Mouse (Mus musculus) lung, embryonic 16.5 days (tissue): Measurements from ENCODE around the gene Kank1. TPM values are rescaled to one million over a fixed set of nuclear protein-coding genes. Genes with fewer than 3 reads are reported as not detected.

Source experiments
- ATAC-seq: fragments of 200-750 bp; cut with Nextera tagmentation; 2 replicates; pipeline ENCODE4 v1.8.0; 2017; ENCODE audit warnings: low read depth, mild to moderate bottlenecking, moderate library complexity
- H3K27ac ChIP-seq: fragments of 300-500 bp; sonication (generic); 2 replicates; pipeline ENCODE4 v1.5.1; 2014; ENCODE audit warnings: mild to moderate bottlenecking, control low read depth, low read length
- H3K27me3 ChIP-seq: fragments of 300-500 bp; sonication (generic); 2 replicates; pipeline ENCODE4 v1.6.1; 2014; ENCODE audit warnings: low read depth, low read length, mixed read lengths; ENCODE audit not compliant: control insufficient read depth, insufficient read depth
- H3K36me3 ChIP-seq: fragments of 300-500 bp; sonication (generic); 2 replicates; pipeline ENCODE4 v1.6.1; 2014; ENCODE audit warnings: low read length; ENCODE audit not compliant: control insufficient read depth, insufficient read depth
- H3K4me1 ChIP-seq: fragments of 300-500 bp; sonication (generic); replicated peaks from 2 replicates; pipeline ENCODE4 v1.6.1; 2014; ENCODE audit warnings: low read length, mixed read lengths; ENCODE audit not compliant: control insufficient read depth, insufficient read depth
- H3K4me2 ChIP-seq: fragments of 300-500 bp; sonication (generic); 2 replicates; pipeline ENCODE4 v1.6.1; 2014; ENCODE audit warnings: low read depth, low read length, control low read depth
- H3K4me3 ChIP-seq: fragments of 300-500 bp; sonication (generic); 2 replicates; pipeline ENCODE4 v1.5.1; 2014; ENCODE audit warnings: mild to moderate bottlenecking, low read length, control low read depth
- H3K9ac ChIP-seq: fragments of 300-500 bp; sonication (generic); 2 replicates; pipeline ENCODE4 v1.6.1; 2014; ENCODE audit warnings: low read length, control low read depth
- H3K9me3 ChIP-seq: fragments of 300-500 bp; sonication (generic); 2 replicates; pipeline ENCODE4 v1.6.1; 2016; ENCODE audit warnings: low read length; ENCODE audit not compliant: control insufficient read depth
- WGBS: fragments of 180-500 bp; shearing (Covaris S2); extraction: QIAGEN DNeasy Blood & Tissue Kit; methylation state at CpG from one replicate; pipeline ENCODE4 v1.1.7; 2014; 5-methylcytosine and 5-hydroxymethylcytosine counted together
- polyA plus RNA-seq: library from polyadenylated mRNA; unstranded; fragments of >200 nt; fragmentation: Nextera tagmentation; extraction: Ambion mirVana; gene quantifications from 2 replicates; pipeline ENCODE4 v1.2.1, GENCODE M21; 2015

The Kank1 gene
- 19.9 and 23.1 TPM in 2 replicates for polyA plus RNA-seq

DNA sequence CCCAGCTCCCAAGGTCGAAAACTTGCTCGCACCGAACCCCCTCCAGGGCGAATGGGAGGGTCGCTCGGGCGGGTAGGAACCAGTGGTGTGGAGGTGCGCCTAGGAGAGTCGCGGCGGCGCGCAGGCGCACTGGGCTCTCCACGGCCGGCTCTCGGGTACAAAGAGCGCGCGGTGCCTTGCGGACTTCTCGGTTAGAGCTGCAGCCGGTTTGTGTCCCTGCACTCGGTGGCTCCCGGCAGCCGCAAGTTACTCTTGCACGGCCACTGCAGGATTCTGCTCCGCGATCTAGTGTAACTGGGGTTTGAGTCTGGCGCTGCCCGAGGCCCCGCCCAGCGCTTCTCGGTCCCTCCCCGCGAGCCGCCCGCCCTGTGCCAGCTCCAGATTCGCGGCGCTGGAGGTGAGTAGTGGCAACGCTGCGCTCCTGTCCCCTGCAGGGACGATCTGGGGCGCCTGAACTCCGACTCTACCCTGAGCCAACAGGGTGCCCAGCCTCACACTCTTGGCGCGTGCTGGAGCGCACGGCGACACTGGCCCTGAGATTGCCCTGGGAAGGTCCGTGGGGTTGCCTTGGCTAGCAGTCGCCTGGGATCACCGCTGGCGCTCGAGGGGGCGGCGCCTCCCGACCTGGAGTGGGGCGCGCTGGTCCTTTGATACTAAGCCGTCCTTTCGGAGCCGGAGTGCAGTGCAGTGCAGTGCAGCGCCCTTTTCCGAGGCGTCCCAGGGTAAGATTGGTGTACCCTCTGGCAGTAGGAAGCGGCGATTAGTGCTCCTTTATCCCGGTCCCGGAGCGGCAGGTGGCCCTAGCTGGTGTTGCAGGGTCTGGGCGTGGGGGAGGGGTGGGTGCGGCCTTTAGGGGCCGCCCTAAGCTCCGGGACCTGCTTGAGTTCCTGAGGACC lies at the start of gene Kank1:
Gene Kank1 (plus strand): TSS at position 380 of the 896 bp plus-strand sequence.
- H3K9me3 ChIP-seq: no peaks in the 10 kb centered on the region
- H3K4me3 ChIP-seq: peak within 1 kb of the TSS; percentile 78
- H3K9ac ChIP-seq: peak within 1 kb of the TSS; percentile 71
- H3K36me3 ChIP-seq: no peaks in the 10 kb centered on the region
- WGBS: under 1% methylated on average over 74 of the region's 76 CpGs
- peak within 1 kb of the TSS; percentile 82 for H3K4me2 ChIP-seq
- ATAC-seq: peak; percentile 87
- H3K27me3 ChIP-seq: peaks cover 17% of the 10 kb centered on the region
- 0 out of 2 replicates have a peak, but pooled peaks cover 5% of the 10 kb centered on the region for H3K4me1 ChIP-seq
- peak within 1 kb of the TSS; percentile 32 for H3K27ac ChIP-seq

GRCm38 (mm10) chr19:25187681-25188080 lies 49.1 kb upstream of the Kank1 start:
- ATAC-seq: peak; percentile 57
- 65% methylated on average over 18 of the region's 18 CpGs for WGBS
- H3K9me3 ChIP-seq: no peaks in the 10 kb centered on the region

DNA sequence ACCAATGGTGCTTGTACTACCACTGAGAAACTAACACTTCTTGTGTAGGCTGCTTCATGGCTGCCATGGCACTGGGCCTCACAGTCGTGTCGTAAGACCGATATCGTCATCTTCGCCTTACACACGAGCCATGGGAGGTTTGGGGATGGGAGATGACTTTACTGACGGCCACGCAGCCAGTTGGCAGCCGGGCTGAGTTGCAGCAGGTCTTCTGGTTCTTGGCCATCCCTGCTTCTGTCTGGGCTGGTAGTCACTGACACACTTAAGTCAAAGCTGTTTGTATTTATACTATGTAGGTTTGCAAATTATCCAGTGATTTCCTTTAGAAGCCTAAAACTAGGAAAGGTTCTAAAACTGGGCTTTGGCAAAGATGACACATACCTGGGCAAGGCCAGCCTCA lies 43.0 kb upstream of the Kank1 start:
- no peaks in the 10 kb centered on the region for H3K9me3 ChIP-seq
- H3K4me2 ChIP-seq: no peak overlapping the region
- H3K36me3 ChIP-seq: no peaks in the 10 kb centered on the region
- H3K4me1 ChIP-seq: no peaks in the 10 kb centered on the region
- no peak overlapping the region for H3K9ac ChIP-seq
- WGBS: 94% methylated on average over 9 of the region's 9 CpGs
- no peak overlapping the region for H3K4me3 ChIP-seq
- ATAC-seq: no peak
- no peaks in the 10 kb centered on the region for H3K27me3 ChIP-seq
- H3K27ac ChIP-seq: no peak overlapping the region

More at GRCm38 (mm10) chr19:25187681-25188080, 49.1 kb upstream of the Kank1 start:
- Histone ChIP-seq H3K9ac (no peak overlapping the region), H3K4me3 (no peak overlapping the region), H3K36me3 (no peaks in the 10 kb centered on the region), H3K4me1 (peaks cover 19% of the 10 kb centered on the region; the same call in 1 of the 2 replicates), H3K27me3 (no peaks in the 10 kb centered on the region), H3K27ac (no peak overlapping the region), H3K4me2 (peak overlapping the region; percentile 25; the same call in 1 of the 2 replicates)

GRCm38 (mm10) chr19:25200081-25200860 lies 36.5 kb upstream of the Kank1 start:
- Histone ChIP-seq H3K4me3 (no peak overlapping the region), H3K9ac (no peak overlapping the region), H3K4me1 (peaks cover 6% of the 10 kb centered on the region), H3K4me2 (no peak overlapping the region), H3K27ac (no peak overlapping the region), H3K27me3 (no peaks in the 10 kb centered on the region), H3K9me3 (no peaks in the 10 kb centered on the region), H3K36me3 (no peaks in the 10 kb centered on the region)
- peak; percentile 32; the same call in 1 of the 2 replicates for ATAC-seq
- WGBS: 62% methylated on average over 13 of the region's 13 CpGs

DNA sequence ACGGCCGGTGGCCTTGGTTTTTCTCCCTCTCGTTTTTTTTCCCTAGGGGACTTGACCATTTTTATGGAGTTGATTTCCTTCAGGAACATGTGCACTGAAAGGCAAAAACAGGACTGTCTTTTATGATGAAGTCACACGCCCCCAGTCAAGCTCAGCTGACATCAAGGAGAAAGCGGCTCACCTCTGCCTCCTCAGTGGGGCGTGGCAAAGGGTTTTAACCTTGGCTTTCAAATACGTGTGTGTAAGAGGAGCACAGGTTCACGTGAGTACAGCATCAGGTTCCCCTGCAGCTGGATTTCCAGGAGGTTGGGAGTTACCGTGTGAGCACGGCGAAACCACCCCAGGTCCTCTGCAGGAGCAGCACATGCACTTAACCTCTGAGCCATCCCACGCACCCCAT lies 33.7 kb upstream of the Kank1 start:
- no peak overlapping the region for H3K9ac ChIP-seq
- H3K4me1 ChIP-seq: peaks cover 6% of the 10 kb centered on the region
- no peaks in the 10 kb centered on the region for H3K36me3 ChIP-seq
- ATAC-seq: no peak
- H3K27me3 ChIP-seq: no peaks in the 10 kb centered on the region; the same call in 1 of the 2 replicates
- no peak overlapping the region for H3K4me3 ChIP-seq
- no peak overlapping the region for H3K4me2 ChIP-seq
- WGBS: 74% methylated on average over 12 of the region's 12 CpGs
- no peaks in the 10 kb centered on the region for H3K9me3 ChIP-seq
- no peak overlapping the region for H3K27ac ChIP-seq

- H3K4me3 ChIP-seq: no peak overlapping the region
- H3K27me3 ChIP-seq: peaks cover 5% of the 10 kb centered on the region; the same call in 1 of the 2 replicates
- no peaks in the 10 kb centered on the region for H3K9me3 ChIP-seq
- peaks cover 2% of the 10 kb centered on the region; the same call in 1 of the 2 replicates for H3K4me1 ChIP-seq
- H3K4me2 ChIP-seq: no peak overlapping the region
- 72% methylated on average over 12 of the region's 12 CpGs for WGBS
- no peak for ATAC-seq
- H3K36me3 ChIP-seq: no peaks in the 10 kb centered on the region
- no peak overlapping the region for H3K27ac ChIP-seq
- no peak overlapping the region for H3K9ac ChIP-seq
Observed at GRCm38 (mm10) chr19:25206969-25207368, 29.8 kb upstream of the Kank1 start.

GRCm38 (mm10) chr19:25207731-25208361 lies 28.9 kb upstream of the Kank1 start:
- H3K4me2 ChIP-seq: peak overlapping the region; percentile 39
- peaks cover 2% of the 10 kb centered on the region; the same call in 1 of the 2 replicates for H3K4me1 ChIP-seq
- 28% methylated on average over 23 of the region's 23 CpGs for WGBS
- H3K9ac ChIP-seq: peak overlapping the region; percentile 32; the same call in 1 of the 2 replicates
- peaks cover 5% of the 10 kb centered on the region; the same call in 1 of the 2 replicates for H3K27me3 ChIP-seq
- no peaks in the 10 kb centered on the region for H3K9me3 ChIP-seq
- ATAC-seq: no peak
- no peaks in the 10 kb centered on the region for H3K36me3 ChIP-seq
- no peak overlapping the region for H3K27ac ChIP-seq
- H3K4me3 ChIP-seq: no peak overlapping the region

DNA sequence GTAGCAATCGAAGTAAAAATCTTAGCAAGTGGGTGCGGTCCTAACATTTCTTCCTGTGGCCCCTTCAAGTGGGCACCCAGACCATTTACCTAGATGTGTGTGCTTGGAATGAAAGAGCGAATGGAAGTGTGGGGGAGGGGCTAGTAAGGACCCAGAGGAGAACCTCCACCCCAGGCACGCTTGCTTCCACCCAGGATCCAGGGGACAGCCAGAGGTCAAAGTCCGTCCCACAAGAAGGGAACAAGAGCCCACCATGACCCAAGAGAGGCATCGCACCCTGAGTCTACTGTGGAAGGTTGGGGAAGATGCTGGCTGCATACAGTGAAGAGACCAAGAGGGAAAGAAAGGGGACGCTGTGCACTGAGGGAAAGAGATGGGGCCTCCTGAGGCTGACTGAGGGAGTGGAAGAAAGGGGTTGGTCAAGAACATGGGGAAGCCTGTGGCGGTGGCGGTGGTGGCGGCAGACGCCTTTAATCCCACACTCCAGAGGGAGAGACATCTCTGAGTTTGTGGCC lies 28.1 kb upstream of the Kank1 start:
- H3K27me3 ChIP-seq: peaks cover 5% of the 10 kb centered on the region; the same call in 1 of the 2 replicates
- H3K9me3 ChIP-seq: no peaks in the 10 kb centered on the region
- H3K9ac ChIP-seq: no peak overlapping the region
- no peak overlapping the region for H3K27ac ChIP-seq
- ATAC-seq: no peak
- H3K4me1 ChIP-seq: peaks cover 2% of the 10 kb centered on the region; the same call in 1 of the 2 replicates
- H3K36me3 ChIP-seq: no peaks in the 10 kb centered on the region
- H3K4me2 ChIP-seq: no peak overlapping the region
- 75% methylated on average over 11 of the region's 11 CpGs for WGBS
- H3K4me3 ChIP-seq: no peak overlapping the region
